Mouse (Mus musculus): ENCODE data around the gene 2310022A10Rik. TPM values are rescaled to one million over a fixed set of nuclear protein-coding genes. Genes with fewer than 3 reads are reported as not detected.

The 2310022A10Rik gene
- polyA plus RNA-seq, 1 experiment from 2014 or later = 37.3 TPM

DNA sequence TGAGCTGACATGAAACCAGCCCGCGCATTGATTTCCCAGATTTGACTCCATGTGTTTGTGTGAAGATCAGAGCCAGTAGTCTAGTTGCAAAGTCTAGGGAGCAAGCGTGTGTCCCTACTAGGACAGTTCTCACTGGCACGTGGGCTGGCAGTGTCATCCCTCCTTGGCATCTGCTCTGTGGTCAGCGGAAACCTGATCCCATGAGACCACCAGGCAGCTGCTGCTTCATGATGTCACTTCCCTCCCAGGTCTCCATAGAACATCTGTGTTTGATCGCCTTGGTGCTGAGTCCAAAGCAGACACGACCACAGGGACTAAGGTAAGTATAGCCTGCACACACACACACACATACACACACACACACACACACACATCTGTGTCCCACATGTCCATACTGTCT is 25.4 kb downstream of the 2310022A10Rik start:
- Histone ChIP-seq H3K4me3 (no peak overlapping the region), H3K27me3 (ENCODE audit: low read depth, poor library complexity, severe bottlenecking) (no peaks in the 10 kb centered on the region), H3K36me3 (peaks cover 98% of the 10 kb centered on the region), H3K4me1 (no peaks in the 10 kb centered on the region), H3K9me3 (replicated peaks) (no peaks in the 10 kb centered on the region), H3K27ac (replicated peaks) (no peak overlapping the region)
- DNase-seq (ENCODE audit: low spot score) = no peak
- 87% methylated on average over 7 of the region's 7 CpGs for WGBS

DNA sequence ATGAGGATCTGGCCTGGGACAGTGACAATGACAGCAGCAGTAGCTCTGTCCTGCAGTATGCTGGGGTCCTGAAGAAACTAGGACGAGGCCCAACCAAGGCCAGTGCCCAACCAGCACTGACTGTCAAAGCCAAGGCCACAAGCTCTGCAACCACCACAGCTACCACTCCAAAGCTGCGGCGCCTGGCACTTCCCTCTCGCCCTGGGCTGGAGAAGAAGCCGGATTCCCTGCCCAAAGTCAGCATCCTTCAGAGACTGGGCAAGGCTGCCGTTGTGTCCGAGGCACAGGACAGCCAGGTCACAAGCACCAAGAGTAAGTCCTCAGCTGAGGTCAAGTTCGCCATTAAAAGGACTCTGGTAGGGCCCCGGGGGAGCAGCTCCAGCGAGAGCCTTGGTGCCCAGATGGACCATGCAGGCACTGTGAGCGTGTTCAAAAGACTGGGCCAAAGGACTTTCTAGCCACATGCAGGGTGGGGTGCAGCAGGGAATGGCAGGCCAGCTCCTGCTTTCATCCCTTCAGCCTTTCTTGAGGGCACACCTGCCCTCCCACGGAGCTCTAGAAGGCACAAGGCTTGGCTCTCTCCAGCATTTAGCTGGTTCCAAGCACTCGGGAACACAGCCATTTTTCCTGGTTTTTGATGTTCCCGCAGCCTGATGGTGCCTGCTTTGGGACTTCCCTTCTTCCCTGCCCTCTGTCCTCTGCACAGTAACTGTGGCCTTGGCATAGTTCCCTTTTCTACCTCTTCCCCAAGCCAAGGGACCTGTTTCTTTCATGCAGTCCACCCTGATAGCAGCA is 27.5 kb downstream of the 2310022A10Rik start:
- Histone ChIP-seq H3K4me3 (no peak overlapping the region), H3K9me3 (replicated peaks) (no peaks in the 10 kb centered on the region), H3K36me3 (peaks cover 96% of the 10 kb centered on the region), H3K27ac (replicated peaks) (no peak overlapping the region), H3K27me3 (ENCODE audit: low read depth, poor library complexity, severe bottlenecking) (no peaks in the 10 kb centered on the region), H3K4me1 (no peaks in the 10 kb centered on the region)
- WGBS = 94% methylated on average over 14 of the region's 14 CpGs
- DNase-seq (ENCODE audit: low spot score) = no peak

DNA sequence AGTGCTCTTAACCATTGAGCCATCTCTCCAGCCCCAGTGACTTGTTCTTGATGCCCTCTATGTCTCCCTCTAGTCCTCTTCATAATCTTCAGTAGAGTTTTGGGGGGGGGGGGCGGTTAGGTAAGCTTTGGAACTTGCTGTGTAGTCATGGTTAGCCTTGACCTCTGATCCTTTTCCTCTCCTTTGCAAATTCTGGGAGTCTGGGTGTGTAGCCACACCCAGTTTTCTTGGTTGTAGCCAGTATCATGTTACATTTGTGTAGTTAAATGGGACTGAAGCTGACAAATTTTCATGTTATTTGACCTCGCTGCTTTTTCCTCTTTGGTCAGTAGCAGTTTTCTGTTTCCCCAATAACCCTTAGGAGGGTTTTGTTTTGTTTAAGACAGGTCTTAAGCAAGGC is 33.8 kb downstream of the 2310022A10Rik start:
- Histone ChIP-seq H3K4me3 (no peak overlapping the region), H3K9me3 (replicated peaks) (no peaks in the 10 kb centered on the region), H3K27ac (replicated peaks) (no peak overlapping the region), H3K27me3 (ENCODE audit: low read depth, poor library complexity, severe bottlenecking) (no peaks in the 10 kb centered on the region), H3K4me1 (no peaks in the 10 kb centered on the region), H3K36me3 (peaks cover 35% of the 10 kb centered on the region)
- WGBS = 69% methylated on average over 2 of the region's 2 CpGs
- no peak for DNase-seq (ENCODE audit: low spot score)

DNA sequence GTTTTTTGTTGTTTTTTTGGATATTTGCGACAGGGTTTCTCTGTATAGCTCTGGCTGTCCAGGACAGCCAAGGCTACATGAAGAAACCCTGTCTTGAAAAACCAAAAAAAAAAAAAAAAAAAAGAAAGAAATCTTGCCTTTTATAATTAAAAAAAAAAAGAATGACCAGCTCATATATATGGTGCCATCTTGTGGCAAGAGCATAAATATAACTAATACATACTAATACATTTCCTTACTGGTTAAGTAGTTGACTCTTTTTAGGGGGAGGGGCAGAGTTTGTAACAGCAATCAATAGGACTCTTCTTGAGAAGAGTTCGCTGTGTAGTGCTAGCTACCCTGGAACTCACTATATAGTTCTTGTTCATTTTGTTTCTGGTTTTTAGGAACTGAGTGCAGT is 34.7 kb downstream of the 2310022A10Rik start:
- 90% methylated on average over 2 of the region's 2 CpGs for WGBS
- no peaks in the 10 kb centered on the region for H3K9me3 ChIP-seq (replicated peaks)
- H3K36me3 ChIP-seq = peaks cover 26% of the 10 kb centered on the region

DNA sequence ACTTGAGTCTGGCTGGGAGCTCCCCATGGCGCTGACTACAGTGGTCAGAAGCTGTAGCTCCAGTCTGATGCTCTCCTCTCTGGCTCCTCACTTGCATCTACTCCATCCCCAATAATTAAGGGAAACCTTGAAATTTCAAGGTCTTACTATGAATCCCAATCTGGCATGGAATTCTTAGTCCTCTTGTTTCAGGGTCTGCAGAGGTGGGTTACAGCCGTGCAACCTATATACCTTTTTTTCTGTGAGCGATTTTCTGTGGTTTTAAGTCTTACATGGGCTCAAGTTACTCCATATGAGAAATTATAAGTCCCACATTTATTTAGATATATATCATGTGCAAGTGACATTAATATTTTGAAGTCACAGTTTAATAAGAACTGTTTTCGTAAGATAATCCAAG is 37.1 kb downstream of the 2310022A10Rik start:
- no peak overlapping the region for H3K4me3 ChIP-seq
- peaks cover 11% of the 10 kb centered on the region; the same call in 1 of the 2 replicates for H3K36me3 ChIP-seq
- no peaks in the 10 kb centered on the region for H3K9me3 ChIP-seq (replicated peaks)
- H3K27me3 ChIP-seq (ENCODE audit: low read depth, poor library complexity, severe bottlenecking) = no peaks in the 10 kb centered on the region
- H3K27ac ChIP-seq (replicated peaks) = no peak overlapping the region
- DNase-seq (ENCODE audit: low spot score) = no peak
- H3K4me1 ChIP-seq = peaks cover 16% of the 10 kb centered on the region
- 92% methylated on average over 4 of the region's 4 CpGs for WGBS

More for the DNA sequence above, 34.7 kb downstream of the 2310022A10Rik start:
- Histone ChIP-seq H3K4me3 (no peak overlapping the region), H3K4me1 (peaks cover 5% of the 10 kb centered on the region), H3K27me3 (ENCODE audit: low read depth, poor library complexity, severe bottlenecking) (no peaks in the 10 kb centered on the region), H3K27ac (replicated peaks) (no peak overlapping the region)
- DNase-seq (ENCODE audit: low spot score) = no peak

DNA sequence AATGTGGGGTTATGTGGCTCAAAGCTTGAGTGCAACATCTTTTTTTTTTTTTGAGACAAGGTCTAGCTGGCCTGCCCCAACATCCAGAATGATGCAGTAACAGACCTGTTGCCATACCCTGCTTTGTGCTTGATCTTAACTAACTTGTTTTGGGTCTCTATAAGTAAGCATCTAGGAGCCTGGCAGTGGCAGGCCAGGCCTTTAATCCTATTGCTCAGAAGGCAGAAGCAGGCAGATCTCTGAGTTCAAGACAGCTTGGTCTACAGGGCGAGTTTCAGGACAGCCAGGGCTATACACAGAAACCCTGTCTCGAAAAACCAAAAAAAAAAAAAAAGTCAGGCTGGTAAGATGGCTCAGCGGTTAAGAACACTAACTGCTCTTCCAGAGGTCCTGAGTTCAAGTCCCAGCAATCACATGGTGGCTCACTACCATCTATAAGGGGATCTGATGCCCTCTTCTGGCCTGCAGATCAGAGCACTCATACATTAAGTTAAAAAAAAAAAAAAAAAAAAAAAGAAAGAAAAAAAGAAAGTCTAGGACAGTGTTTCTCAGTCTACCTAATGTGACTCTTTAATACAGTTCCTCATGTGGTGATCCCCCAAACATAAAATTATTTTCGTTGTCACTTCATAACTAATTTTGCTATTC is 37.7 kb downstream of the 2310022A10Rik start:
- no peak for DNase-seq (ENCODE audit: low spot score)
- no peaks in the 10 kb centered on the region for H3K9me3 ChIP-seq (replicated peaks)
- peak overlapping the region; percentile 85 for H3K4me3 ChIP-seq
- H3K36me3 ChIP-seq = peaks cover 11% of the 10 kb centered on the region; the same call in 1 of the 2 replicates
- WGBS = 60% methylated on average over 4 of the region's 4 CpGs
- H3K4me1 ChIP-seq = peaks cover 17% of the 10 kb centered on the region
- peak overlapping the region; percentile 98 for H3K27ac ChIP-seq (replicated peaks)
- H3K27me3 ChIP-seq (ENCODE audit: low read depth, poor library complexity, severe bottlenecking) = no peaks in the 10 kb centered on the region

DNA sequence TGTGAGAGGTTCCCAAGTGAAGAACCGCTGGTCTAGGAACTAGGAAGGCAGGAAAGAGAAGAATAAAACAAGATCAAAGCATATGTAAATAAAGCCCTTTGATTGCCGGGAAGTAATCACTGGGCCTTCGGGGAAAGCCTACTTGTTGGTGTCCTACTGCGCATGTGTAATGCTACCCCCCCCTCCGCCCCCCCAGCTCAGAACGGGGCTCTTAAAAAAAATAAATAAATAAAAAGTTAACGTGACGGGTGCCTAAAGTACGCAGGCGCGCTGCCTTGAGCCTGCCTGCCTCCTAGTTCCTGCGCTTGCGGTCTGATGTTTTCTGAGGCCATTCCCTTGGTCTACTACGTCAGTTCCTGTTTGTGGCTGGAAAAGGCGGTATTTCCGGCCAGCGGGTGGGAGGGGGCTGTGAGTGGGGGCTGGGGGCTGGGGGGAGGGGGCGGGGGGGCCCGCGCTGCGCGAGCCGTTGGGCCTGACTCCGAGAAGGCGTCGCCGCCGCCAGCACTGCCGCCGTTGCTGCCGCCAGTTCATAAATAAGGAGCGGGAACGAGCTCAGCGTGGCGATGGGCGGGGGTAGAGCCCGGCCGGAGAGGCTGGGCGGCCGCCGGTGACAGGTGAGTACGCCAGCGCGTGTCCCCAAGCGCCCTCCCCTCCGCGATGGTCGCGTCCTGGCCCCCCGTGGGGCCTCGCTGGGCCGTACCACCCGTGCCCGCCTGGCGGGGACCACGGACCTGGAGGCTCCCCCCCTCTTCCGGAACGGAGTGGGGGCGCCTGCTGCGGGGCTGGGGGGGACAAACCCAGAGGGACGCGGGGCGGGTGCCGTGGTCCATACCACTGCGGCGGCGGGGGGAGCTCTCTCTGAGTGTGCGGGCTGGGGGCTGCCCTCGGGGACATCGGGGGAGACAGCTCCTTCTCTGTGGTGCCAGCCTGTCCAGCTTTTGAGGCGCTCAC is 38.5 kb downstream of the 2310022A10Rik start, which contains the start of gene Akt2:
Gene Akt2 (plus strand): TSS at position 287 of the 951 bp plus-strand sequence.
- under 1% methylated on average over 62 of the region's 71 CpGs for whole genome bisulfite sequencing
- Histone ChIP-seq H3K36me3 (peaks cover 15% of the 10 kb centered on the region; the same call in 1 of the 2 replicates), H3K9me3 (replicated peaks) (no peaks in the 10 kb centered on the region), H3K4me1 (peaks cover 26% of the 10 kb centered on the region), H3K4me3 (peak within 1 kb of the TSS; percentile 85), H3K27me3 (ENCODE audit: low read depth, poor library complexity, severe bottlenecking) (no peaks in the 10 kb centered on the region), H3K27ac (replicated peaks) (peak within 1 kb of the TSS; percentile 98)
- peak; percentile 94 for DNase-seq (ENCODE audit: low spot score)

DNA sequence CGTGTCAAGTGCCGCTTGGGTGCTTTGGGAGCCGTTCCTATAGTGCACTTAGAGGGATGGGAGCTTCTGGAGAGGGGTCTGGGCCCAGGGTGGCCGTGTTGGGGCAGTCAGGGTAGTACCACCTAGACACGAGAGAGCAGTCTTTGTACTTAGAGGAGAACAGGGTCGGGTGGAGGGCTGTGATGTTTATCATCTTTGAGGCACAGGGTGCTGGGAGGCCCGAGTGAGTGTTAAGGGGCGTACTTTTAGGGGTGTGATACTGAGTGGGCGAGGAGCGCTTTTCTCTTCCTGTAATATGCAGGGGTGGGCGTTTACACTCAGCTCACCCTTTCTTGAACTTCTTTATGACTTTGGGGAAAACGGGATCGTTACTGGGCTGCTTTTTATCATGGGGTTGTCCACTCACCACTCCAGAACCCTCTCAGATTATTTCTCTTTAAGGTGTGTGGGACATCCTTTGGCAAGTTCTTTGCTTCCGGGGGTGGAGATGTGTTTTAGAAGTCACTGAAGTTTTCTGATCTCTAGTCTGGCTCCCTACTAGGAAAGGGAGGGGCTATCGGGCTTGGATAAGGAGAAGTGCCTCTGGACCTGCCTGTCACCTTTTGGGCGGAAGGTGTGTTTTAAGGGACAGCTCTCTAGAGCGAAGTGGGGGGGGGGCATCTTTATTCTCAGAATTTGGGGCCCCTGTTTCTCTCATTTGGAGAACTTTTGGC is 39.3 kb downstream of the 2310022A10Rik start:
- Histone ChIP-seq H3K9me3 (replicated peaks) (no peaks in the 10 kb centered on the region), H3K4me1 (peaks cover 33% of the 10 kb centered on the region), H3K36me3 (peaks cover 15% of the 10 kb centered on the region; the same call in 1 of the 2 replicates), H3K27me3 (ENCODE audit: low read depth, poor library complexity, severe bottlenecking) (no peaks in the 10 kb centered on the region), H3K27ac (replicated peaks) (peak overlapping the region; percentile 98), H3K4me3 (peak overlapping the region; percentile 85)
- DNase-seq (ENCODE audit: low spot score) = no peak
- WGBS = 4% methylated on average over 17 of the region's 17 CpGs

DNA sequence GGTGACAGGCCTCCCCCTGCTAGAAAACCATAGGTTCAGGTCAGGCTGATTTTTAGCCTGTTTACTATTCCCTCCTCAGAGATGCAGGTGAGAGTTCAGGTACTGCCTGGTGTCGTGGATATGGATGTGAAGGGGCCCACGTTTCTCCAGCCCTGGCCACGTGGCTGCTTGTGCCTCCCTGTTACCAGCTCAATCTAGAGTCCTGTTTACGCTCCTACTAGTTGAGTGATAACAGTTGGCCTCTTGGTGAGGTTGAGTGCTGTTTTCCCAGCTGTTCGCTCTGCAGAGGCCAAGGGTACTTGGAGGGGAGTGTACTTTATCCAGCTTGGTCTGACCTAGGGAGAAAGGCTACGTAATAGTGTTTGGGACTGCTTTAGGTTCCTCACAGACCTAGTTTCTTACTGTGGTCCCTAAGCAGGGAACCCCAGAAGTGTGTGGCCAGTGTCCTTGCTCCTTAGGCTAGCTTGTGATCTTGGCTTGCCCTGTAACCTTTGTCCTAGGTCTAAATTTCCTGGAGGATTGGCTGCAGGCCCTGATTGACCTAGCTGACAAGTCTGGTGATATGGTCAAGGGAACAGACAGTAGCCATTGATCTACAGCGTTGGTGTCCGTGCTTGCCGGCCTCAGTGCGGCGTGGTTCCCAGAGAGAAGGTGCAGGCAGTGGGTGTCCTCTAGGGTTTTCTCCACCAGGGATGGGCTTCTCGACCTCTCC is 40.1 kb downstream of the 2310022A10Rik start:
- 79% methylated on average over 12 of the region's 12 CpGs for WGBS
- Histone ChIP-seq H3K4me1 (peaks cover 34% of the 10 kb centered on the region), H3K27me3 (ENCODE audit: low read depth, poor library complexity, severe bottlenecking) (no peaks in the 10 kb centered on the region), H3K27ac (replicated peaks) (peak overlapping the region; percentile 98), H3K9me3 (replicated peaks) (no peaks in the 10 kb centered on the region), H3K36me3 (peaks cover 15% of the 10 kb centered on the region; the same call in 1 of the 2 replicates), H3K4me3 (peak overlapping the region; percentile 85)
- DNase-seq (ENCODE audit: low spot score) = no peak

DNA sequence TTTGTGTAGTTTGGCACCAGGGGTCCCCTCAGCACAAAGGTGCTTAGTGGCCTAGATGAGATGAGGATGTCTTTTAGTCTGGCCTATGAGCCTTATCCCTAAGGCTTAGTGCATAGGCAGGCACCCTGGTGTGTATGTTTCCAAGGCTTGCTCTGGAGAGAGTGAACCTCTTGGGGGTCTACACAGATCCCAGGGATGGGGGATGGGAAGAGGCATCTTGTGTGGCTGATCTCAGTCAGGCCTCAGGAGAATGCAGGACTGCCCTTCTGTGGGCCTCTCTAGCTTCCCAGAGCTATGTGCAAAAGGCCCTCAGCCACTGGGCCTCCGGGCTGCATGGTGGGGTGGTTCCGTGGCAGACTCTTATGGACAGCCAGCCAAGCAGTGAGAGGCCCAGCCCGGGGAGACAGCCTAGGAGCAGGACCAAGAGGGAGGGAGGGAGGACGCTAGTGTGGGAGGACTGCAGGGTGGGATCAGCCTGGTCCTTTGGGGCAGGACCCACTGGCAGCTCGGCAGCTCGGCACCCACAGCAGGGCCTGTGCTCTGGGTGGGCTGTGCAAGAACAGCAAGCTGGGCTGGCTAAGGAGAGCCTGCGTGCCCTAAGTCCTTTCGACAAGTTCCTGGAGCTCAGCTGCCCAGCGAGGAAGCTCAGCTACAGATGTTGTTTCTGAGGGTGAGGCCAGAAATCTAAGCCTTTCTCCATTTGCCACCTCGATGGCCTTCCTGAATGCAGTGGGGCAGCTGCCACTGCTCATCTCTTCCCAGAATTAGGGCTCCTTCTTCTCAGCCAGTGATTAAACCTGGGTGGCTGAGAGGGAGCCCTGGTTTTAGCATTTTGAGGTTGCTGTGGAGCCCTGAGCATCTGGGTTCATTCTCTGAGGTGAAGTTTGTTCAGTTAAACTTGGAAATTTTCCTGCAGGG is 43.8 kb downstream of the 2310022A10Rik start:
- Histone ChIP-seq H3K36me3 (peaks cover 15% of the 10 kb centered on the region; the same call in 1 of the 2 replicates), H3K27ac (replicated peaks) (peak overlapping the region; percentile 67)
- WGBS = 47% methylated on average over 10 of the region's 10 CpGs

More for the DNA sequence above, 43.8 kb downstream of the 2310022A10Rik start:
- peaks cover 40% of the 10 kb centered on the region for H3K4me1 ChIP-seq
- DNase-seq (ENCODE audit: low spot score) = no peak
- H3K9me3 ChIP-seq (replicated peaks) = no peaks in the 10 kb centered on the region
- no peaks in the 10 kb centered on the region for H3K27me3 ChIP-seq (ENCODE audit: low read depth, poor library complexity, severe bottlenecking)
- H3K4me3 ChIP-seq = peak overlapping the region; percentile 14; the same call in 1 of the 2 replicates

Measured in midbrain, embryonic 10.5 days (tissue).